Mouse (Mus musculus) embryonic stem cell, embryonic (primary cell): ENCODE results near the gene Ehmt2.
"Not testable (repeated sequence)": the region's sequence is repeated elsewhere in the genome, so short reads cannot be mapped to it uniquely, and the experiment has no call there.

Experiments used
- CTCF ChIA-PET, 4 experiments: fragments of 300-600 bp in 2 of 4; fragments of 350-600 bp in 2 of 4; sonication (Branson Sonifier 250); formaldehyde crosslinking; loops; one replicate each; lab custom pipeline; 2022; ENCODE audit warnings: inconsistent platforms in 2 of 4; lab: Charles Lee
- POLR2A ChIA-PET, 4 experiments: fragments of 300-600 bp in 2 of 4; fragments of 350-600 bp in 2 of 4; sonication (Branson Sonifier 250); formaldehyde crosslinking; loops; one replicate each; lab custom pipeline; 2022; ENCODE audit warnings: antibody characterized with exemption in 4 of 4, inconsistent platforms in 1 of 4; lab: Charles Lee

The Ehmt2 gene

DNA sequence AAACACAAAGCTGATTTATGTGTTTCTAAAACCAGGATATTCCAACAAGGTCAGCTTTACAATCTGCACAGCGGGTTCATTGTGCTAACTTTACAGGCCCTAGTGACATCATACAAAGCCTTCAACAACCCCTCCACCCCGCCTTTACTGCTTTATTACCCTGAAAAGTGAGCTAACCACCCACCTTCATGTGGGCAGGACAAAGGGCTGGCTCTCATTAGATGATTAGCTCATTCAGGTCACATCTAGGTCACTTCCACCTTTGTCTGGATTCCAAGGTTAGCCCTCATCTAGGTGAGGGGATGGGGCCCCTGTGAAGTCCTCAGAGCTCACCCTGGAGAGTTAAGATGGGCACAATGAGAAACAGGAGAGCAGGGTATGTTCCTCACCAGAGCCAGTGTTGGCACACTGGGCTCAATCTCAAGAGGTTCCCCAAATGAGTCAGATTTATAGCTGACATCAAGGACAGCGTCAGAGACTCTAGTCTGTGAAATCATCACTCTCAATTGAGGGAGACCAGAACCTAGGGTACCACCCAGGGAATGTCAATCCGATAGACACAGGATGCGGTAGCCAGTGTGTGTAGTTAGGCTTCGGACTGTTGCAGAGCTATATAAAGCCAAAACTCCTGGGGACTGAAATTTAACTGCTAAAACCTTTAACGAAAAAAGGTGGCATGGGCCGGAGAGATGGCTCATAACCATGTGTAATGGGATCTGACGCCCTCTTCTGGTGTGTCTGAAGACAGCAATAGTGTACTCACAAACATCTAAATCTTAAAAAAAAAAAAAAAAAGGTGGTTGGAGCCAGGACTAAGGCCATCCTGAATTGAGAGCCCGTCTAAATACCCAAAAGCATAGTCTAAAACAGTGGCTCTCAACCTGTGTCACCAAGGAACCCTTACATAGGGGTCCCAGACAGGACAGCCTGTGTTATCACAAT is 52.5 kb downstream of the Ehmt2 start:
- ChIA-PET POLR2A (interaction anchor here (0.6 to 9.1 kb wide), 165 partner anchors 8 to 1127 kb away, joined by 3 to 216 read pairs (median 5); partner anchors contain the start of genes Agpat1 (in 3 of the 4), Lsm2 (in 3 of the 4), Neu1 (in 3 of the 4) and Atf6b (in 2 of the 4)), CTCF (interaction anchor here (0.6 to 1.9 kb wide), 9 partner anchors 19 to 601 kb away, joined by 3 to 6 read pairs (median 3); partner anchors contain the start of genes Lsm2 (in 1 of the 4) and Neu1 (in 1 of the 4))

DNA sequence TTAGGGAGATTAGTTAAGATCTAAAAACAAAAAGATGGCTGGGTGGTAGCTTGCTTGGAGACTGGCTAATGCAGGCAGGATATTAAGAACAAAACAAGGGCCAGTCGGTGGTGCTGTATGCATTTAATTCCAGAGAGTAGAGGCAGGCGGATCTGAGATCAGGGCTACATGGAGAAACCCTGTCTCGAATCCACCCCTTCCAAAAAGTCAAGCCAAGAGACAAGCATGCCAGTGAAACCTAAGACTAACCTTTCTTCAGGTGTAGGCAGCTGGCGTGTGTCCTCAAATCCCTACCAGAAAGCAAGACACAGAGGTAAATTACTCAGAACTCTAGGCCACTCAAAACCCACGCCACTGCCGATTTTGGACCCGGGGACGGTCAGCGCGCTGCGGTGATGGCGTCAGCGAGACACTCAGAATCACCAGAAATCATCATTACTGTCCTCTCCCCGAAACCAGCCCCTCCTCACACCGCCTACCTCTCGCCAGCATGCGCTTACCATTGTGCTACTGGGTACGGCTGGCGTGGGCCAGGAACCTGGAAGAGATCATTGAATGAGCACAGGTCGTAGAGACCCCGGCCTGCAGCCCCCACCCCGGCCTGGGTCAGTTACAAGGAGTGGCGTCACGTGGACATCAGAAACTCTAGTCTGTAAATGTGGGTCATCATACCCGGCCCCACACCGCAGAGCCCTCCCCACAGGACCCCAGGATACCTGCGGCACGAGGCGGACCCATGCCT is 53.5 kb downstream of the Ehmt2 start:
- CTCF ChIA-PET = interaction anchor here in 3 of 4 experiments (0.6 to 1.9 kb wide), 48 partner anchors 11 to 581 kb away, joined by 3 to 13 read pairs (median 4); partner anchors contain the start of genes Lsm2 (in 2 of the 3), Neu1 (in 2 of the 3), Atf6b (in 1 of the 3) and C2 (in 1 of the 3)
- POLR2A ChIA-PET = interaction anchor here (0.6 to 9.1 kb wide), 193 partner anchors 9 to 1043 kb away, joined by 3 to 216 read pairs (median 5); partner anchors contain the start of genes Agpat1 (in 3 of the 4), H2-DMa (in 3 of the 4), Hspa1a (in 3 of the 4) and Hspa1l (in 3 of the 4)

DNA sequence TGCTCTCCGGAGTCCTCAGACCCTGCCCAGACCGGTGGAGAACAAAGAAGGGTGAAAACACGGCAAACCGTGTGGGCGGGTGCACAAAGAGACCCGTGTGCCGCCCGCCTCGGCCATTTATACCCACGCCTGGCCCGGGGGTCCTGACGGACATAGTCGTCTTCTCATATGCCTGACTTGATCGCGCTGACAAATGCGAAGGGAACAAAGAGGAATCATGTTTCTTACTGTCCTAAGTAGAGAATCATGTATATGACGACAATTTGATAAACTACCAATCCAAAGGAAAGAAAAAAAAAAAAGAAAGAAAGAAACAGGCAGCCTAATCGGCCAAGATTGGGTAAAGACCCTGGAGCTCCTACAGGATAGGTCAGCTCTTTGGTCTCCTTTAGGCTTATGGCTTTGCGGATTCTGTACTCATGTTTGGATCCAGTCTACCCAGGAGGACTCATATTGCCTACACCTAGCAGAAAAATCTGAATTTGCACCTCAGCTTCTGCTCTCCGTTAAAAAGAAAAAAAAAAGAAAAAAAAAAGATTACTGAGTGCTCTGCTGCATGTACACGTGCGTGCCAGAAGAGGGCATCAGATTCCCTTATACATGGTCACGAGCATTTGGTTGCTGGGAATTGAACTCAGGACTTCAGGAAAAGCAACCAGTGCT is 54.2 kb downstream of the Ehmt2 start:
- ChIA-PET CTCF (interaction anchor here (0.6 to 1.7 kb wide), 53 partner anchors 11 to 1076 kb away, joined by 3 to 13 read pairs (median 4); partner anchors contain the start of genes Lsm2 (in 2 of the 4), Neu1 (in 2 of the 4), Atf6b (in 1 of the 4) and C2 (in 1 of the 4)), POLR2A (interaction anchor here (0.6 to 9.1 kb wide), 212 partner anchors 10 to 1044 kb away, joined by 3 to 216 read pairs (median 4); partner anchors contain the start of genes Atf6b (in 3 of the 4), D17H6S53E (in 3 of the 4), Ehmt2 (in 3 of the 4) and Hspa1a (in 3 of the 4))

DNA sequence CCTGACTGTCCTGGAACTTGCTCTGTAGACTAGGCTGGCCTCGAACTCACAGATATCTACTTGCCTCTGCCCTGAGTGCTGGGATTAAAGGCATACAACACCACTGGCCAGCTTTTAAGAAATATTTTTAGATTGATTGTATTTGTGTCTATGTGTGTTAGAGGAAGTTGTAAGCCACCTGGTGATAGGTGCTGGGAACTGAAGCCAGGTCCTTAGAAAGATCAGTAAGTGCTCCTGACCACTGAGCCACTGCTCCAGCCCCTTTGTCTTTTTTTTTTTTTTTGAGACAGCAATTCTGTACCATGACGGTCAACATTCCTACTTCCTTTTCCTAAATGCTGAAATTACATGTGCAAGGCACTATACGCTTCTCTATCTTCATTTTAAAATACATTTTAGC is 55.0 kb downstream of the Ehmt2 start:
- CTCF ChIA-PET = interaction anchor here in 3 of 4 experiments (0.7 to 1.7 kb wide), 4 partner anchors 25 to 203 kb away, joined by 7 to 9 read pairs (median 8); partner anchors contain the start of gene Lsm2 (in 1 of the 3)

DNA sequence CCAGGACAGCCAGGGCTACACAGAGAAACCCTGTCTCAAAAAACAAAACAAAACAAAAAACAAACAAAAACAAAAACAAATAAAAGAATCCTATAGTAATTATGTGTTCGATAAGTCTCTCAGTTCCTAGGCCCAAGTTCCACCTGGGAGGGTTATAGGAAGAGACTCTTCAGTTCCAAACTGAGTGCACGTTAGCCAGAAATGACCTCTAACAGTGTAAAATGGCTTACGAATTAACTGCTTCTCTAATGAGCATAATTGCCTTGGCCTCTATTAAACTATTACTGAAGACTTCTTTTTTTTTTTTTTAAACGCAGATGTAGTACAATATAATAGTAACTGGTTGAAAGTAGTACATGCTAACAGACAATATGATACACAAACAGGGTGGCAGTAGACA is 55.6 kb downstream of the Ehmt2 start:
- POLR2A ChIA-PET = interaction anchor here in 2 of 4 experiments (0.8 to 1.6 kb wide), 2 partner anchors 20 to 106 kb away, joined by 3 to 5 read pairs; partner anchors contain the start of gene Ddah2 (in 1 of the 2)
- CTCF ChIA-PET = no interaction called here

More for the DNA sequence above, 55.0 kb downstream of the Ehmt2 start:
- POLR2A ChIA-PET = interaction anchor here in 3 of 4 experiments (0.7 to 9.1 kb wide), 31 partner anchors 10 to 701 kb away, joined by 3 to 216 read pairs (median 10); partner anchors contain the start of genes Lsm2 (in 2 of the 3), Gm20547 (in 1 of the 3), Hspa1a (in 1 of the 3) and Hspa1b (in 1 of the 3)

DNA sequence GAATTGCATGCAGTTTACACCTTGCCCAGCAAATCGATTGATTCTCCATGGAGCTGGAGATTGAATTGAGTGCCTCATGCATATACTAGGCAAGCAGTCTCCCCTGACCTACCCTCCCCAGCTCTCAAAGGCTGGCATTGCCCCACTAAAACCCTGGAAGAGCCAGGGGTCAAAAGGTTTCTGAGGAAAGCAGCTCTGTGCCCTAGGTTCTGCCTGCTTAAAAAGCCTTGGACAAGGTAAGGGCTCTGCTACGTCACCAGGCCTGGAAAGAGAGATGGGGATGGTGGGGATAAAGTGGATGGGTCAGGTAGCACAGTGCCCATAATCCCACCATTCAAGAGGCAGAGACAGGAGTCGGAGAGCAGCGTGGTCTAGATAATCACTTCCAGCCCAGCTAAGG is 56.6 kb downstream of the Ehmt2 start:
- CTCF ChIA-PET = interaction anchor here in 2 of 4 experiments (0.6 to 1.2 kb wide), 3 partner anchors 27 to 1063 kb away, joined by 3 to 5 read pairs (median 3); partner anchors contain the start of gene Lsm2 (in 1 of the 2)
- POLR2A ChIA-PET = interaction anchor here in 3 of 4 experiments (0.8 to 3.0 kb wide), 15 partner anchors 9 to 614 kb away, joined by 3 to 32 read pairs (median 4); partner anchors contain the start of genes Csnk2b (in 1 of the 3), Ddah2 (in 1 of the 3), Gm20481 (in 1 of the 3) and Gpank1 (in 1 of the 3)

DNA sequence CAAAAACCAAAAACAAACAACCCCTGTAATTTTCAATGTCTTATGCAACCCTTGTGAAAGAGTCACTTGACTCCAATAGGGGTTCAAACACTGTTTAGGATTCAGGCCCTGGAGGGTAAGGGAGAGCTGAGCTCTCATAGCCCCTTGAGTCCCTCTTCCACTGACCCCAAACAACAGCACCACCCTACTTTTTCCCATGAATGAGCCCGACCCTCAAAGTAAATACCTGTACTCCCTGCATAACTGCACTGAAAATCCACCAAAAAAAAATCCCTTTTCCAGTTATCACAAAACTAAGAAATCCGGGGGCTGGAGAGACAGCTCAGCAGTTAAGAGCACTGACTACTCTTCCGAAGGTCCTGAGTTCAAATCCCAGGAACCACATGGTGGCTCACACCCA is 57.6 kb downstream of the Ehmt2 start:
- POLR2A ChIA-PET = interaction anchor here in 3 of 4 experiments (0.6 to 3.0 kb wide), 13 partner anchors 8 to 615 kb away, joined by 3 to 32 read pairs (median 4); partner anchors contain the start of genes Lsm2 (in 2 of the 3), Csnk2b (in 1 of the 3), Ddx39b (in 1 of the 3) and Gm20481 (in 1 of the 3)
- CTCF ChIA-PET = interaction anchor here in 2 of 4 experiments (0.5 to 1.3 kb wide), 4 partner anchors 24 to 132 kb away, joined by 3 read pairs; partner anchors contain the start of gene Lsm2 (in 1 of the 2)

DNA sequence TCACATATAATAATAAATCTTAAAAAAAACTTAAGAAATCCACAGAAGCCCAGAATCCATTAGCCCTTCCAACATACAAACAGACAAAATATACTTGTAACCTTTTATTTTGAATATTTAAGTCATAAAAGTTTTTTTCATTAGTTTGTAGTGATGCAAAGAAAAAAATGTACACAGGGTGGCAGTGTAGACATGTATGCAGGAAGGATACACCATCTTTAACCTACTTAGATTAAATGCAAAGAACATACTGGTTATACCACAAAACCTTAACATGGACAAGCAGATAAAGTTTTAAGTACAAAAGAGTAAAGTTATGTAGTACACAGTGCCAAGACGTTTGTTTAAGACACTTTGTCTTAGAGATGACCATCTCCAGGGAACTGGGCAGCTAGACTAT is 58.1 kb downstream of the Ehmt2 start:
- ChIA-PET POLR2A (interaction anchor here in 3 of 4 experiments (0.7 to 3.0 kb wide), 13 partner anchors 8 to 285 kb away, joined by 3 to 32 read pairs (median 4); partner anchors contain the start of genes Lsm2 (in 2 of the 3), Csnk2b (in 1 of the 3), Ddx39b (in 1 of the 3) and Gm20481 (in 1 of the 3)), CTCF (interaction anchor here in 2 of 4 experiments (0.9 to 1.3 kb wide), 2 partner anchors 23 to 131 kb away, joined by 3 read pairs; no protein-coding TSS in a partner anchor)

DNA sequence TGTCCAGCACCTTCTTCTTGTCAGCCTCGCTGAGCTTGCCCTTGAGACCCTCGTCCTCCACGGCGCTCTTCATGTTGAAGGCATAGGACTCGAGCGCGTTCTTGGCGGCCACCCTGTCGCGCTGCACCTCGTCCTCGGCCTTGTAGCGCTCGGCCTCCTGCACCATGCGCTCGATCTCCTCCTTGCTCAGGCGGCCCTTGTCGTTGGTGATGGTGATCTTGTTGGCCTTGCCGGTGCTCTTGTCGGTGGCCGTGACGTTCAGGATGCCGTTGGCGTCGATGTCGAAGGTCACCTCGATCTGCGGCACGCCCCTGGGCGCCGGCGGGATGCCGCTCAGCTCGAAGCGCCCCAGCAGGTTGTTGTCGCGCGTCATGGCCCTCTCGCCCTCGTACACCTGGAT is 59.0 kb downstream of the Ehmt2 start:
- CTCF ChIA-PET = not testable (repeated sequence)
- POLR2A ChIA-PET = interaction anchor here in 2 of 4 experiments (1.2 to 3.0 kb wide), 4 partner anchors 10 to 24 kb away, joined by 4 to 32 read pairs (median 9); partner anchors contain the start of genes Lsm2 (in 2 of the 2) and Gm20481 (in 1 of the 2)

DNA sequence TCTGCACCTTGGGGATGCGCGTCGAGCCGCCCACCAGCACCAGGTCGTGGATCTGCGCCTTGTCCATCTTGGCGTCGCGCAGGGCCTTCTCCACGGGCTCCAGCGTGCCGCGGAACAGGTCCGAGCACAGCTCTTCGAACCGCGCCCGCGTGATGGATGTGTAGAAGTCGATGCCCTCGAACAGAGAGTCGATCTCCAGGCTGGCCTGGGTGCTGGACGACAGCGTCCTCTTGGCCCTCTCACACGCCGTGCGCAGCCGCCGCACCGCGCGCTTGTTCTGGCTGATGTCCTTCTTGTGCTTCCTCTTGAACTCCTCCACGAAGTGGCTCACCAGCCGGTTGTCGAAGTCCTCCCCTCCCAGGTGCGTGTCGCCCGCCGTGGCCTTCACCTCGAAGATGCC is 59.7 kb downstream of the Ehmt2 start:
- POLR2A ChIA-PET, CTCF ChIA-PET: not testable (repeated sequence)

DNA sequence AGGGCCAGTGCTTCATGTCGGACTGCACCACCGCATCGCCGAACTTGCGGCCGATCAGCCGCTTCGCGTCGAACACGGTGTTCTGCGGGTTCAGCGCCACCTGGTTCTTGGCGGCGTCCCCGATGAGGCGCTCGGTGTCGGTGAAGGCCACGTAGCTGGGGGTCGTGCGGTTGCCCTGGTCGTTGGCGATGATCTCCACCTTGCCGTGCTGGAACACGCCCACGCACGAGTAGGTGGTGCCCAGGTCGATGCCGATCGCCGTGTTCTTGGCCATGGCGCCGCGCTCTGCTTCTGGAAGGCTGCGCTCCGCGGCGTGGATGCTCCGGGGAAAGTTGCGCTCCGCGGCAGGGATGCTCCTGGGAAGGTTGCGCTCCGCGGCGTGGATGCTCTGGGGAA is 60.5 kb downstream of the Ehmt2 start:
- CTCF ChIA-PET = not testable (repeated sequence)
- POLR2A ChIA-PET = interaction anchor here in 3 of 4 experiments (0.5 to 9.5 kb wide), 18 partner anchors 8 to 852 kb away, joined by 3 to 216 read pairs (median 3); partner anchors contain the start of genes Hspa1l (in 2 of the 3), H2-DMa (in 1 of the 3), Hspa1a (in 1 of the 3) and Lsm2 (in 1 of the 3)

DNA sequence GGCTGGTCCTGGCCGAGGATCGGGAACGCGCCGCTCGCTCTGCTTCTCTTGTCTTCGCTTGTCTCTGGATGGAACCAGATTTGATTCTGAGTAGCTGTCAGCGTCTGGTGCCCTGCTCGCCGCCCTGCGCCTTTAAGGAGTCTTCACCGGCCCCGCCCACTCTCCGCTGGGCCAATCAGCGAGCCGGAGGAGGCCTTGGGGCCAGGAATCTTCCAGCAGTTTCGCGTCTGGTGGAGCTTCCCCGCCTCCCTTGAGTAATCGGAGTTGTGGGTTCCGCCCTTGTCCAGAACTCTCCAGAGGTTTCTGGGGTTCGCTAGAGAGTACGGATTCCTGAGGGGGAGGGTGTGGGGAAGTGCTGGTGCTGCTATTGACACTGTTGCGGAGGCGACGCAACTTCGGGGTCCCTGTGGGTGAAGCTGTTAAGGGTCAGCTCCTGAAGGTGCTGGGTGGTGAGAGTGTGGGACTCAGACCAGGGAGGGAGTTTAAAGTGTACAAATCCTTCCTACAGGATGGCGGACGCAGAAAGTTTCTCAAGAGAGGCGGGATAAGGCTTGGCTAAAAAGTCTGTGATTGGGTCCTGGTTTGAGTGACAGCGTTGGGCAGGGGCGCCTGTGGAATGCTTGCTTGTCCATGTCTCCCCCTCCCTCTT is 61.0 kb downstream of the Ehmt2 start, which contains the start of gene Hspa1b:
TSS of gene Hspa1b (minus strand) at position 109 of the 649 bp plus-strand sequence.
- POLR2A ChIA-PET = interaction anchor here (0.5 to 9.5 kb wide), 19 partner anchors 8 to 852 kb away, joined by 3 to 216 read pairs (median 3); partner anchors contain the start of genes Hspa1l (in 2 of the 4), H2-DMa (in 1 of the 4), Hspa1a (in 1 of the 4) and Lsm2 (in 1 of the 4)
- CTCF ChIA-PET = not testable (repeated sequence)

DNA sequence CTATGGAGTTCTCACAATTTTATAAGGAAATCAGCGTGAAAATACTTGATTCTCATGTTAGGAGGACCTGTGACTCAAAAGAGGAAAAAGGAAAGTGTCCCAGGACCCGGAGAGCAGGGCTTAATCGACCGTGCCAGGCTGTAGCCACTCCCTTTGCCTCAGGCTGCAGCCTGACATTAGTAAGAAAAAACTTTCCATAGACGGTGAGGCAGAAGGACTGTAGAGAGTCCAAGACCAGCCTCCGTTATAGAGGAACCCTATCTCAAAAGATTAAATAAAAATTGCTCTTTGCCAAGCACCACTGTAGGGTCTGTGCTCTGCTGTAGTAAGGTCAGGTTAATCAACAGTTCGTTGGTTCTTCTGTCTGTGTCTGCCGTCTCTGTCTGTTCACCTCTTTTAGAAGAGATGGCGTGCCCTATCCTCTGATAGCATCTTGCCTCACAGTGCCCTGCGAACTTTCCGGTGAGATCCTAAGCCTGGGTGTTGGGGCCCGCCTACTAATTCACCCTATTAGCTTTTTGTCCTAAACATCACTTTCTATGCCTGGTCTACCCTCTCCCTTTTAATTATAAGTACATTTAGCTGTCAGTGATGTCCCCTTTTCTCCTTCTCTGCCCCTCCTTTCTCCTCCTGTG is 61.7 kb downstream of the Ehmt2 start:
- CTCF ChIA-PET = interaction anchor here in 3 of 4 experiments (0.6 to 0.8 kb wide), 4 partner anchors 99 to 650 kb away, joined by 3 to 13 read pairs (median 6); partner anchors contain the start of gene D17H6S53E (in 1 of the 3)
- POLR2A ChIA-PET = interaction anchor here (0.7 to 9.5 kb wide), 14 partner anchors 7 to 841 kb away, joined by 3 to 216 read pairs (median 3); partner anchors contain the start of genes H2-DMa (in 1 of the 4), Hspa1l (in 1 of the 4) and Lsm2 (in 1 of the 4)

DNA sequence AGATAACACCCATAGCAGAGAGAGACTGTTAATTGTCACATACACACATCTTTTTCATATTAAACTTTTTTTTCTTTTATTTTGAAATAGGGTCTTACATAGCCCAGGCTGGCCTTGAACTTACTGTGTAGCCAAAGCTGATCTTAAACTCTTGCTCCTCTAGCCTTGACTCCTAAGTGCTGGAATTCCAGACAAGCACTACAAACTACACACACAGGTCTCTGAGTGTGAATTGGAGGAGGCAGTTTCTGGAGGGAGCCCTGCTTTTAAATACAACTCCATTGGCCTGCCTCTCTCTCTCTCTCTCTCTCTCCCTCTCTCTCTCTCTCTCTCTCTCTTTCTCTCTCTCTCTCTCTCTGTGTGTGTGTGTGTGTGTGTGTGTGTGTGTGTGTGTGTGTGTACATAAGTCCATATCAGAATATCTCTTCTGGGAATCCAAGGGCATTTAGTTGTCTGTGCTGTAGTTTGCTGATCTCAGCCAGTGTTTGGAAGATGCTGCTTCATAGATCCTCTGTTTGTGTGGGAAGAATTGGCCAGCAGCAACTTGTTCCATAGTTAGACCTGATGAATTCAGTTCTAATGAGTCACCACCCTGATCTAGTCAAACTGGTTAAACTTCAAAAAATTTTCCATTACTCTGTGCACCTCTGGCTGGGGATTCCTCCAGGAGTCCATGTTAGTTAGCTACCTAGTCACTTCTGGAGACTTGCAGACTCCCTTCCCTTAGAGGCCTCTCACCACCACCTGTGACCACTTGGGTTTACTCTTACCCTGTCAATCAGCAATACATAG is 62.6 kb downstream of the Ehmt2 start:
- CTCF ChIA-PET = interaction anchor here in 3 of 4 experiments (0.6 to 0.8 kb wide), 4 partner anchors 98 to 649 kb away, joined by 3 to 13 read pairs (median 6); partner anchors contain the start of gene D17H6S53E (in 1 of the 3)

More for the DNA sequence above, 62.6 kb downstream of the Ehmt2 start:
- POLR2A ChIA-PET = interaction anchor here in 2 of 4 experiments (0.7 to 9.5 kb wide), 8 partner anchors 10 to 119 kb away, joined by 3 to 216 read pairs (median 5); partner anchors contain the start of genes Hspa1a (in 1 of the 2) and Hspa1l (in 1 of the 2)
